Mouse (Mus musculus) hindbrain, embryonic 14.5 days (tissue): ENCODE measurements at regions not wholly inside any gene's neighbourhood (a gene's known extent, or its start where the extent isn't known, plus 50 kb on each side); places are given as distances from the start of the nearest gene placed in this dataset.

Source experiments
- ATAC-seq: fragments of 200-750 bp; cut with Nextera tagmentation; 2 replicates; pipeline ENCODE4 v1.8.0; 2017; ENCODE audit warnings: moderate number of reproducible peaks, mild to moderate bottlenecking, moderate TSS enrichment, moderate library complexity; ENCODE audit not compliant: low FRiP score
- DNase-seq: peaks from one replicate; pipeline ENCODE4 v3.0.0-alpha.2; 2015; ENCODE audit warnings: low spot score
- H3K27ac ChIP-seq: fragments of 300-500 bp; sonication (generic); 2 replicates; pipeline ENCODE4 v1.5.1; 2014; ENCODE audit warnings: mild to moderate bottlenecking, moderate library complexity
- H3K27me3 ChIP-seq: fragments of 300-500 bp; sonication (generic); 2 replicates; pipeline ENCODE4 v1.6.1; 2014; ENCODE audit warnings: mild to moderate bottlenecking, low read length, mixed read lengths; ENCODE audit not compliant: control insufficient read depth, insufficient read depth
- H3K36me3 ChIP-seq: fragments of 300-500 bp; sonication (generic); replicated peaks from 2 replicates; pipeline ENCODE4 v1.6.1; 2014; ENCODE audit not compliant: control insufficient read depth, insufficient read depth
- H3K4me1 ChIP-seq: fragments of 300-500 bp; sonication (generic); replicated peaks from 2 replicates; pipeline ENCODE4 v1.6.1; 2014; ENCODE audit warnings: antibody characterized with exemption, low read length, mixed read lengths; ENCODE audit not compliant: control insufficient read depth, insufficient read depth
- H3K4me2 ChIP-seq: fragments of 300-500 bp; sonication (generic); replicated peaks from 2 replicates; pipeline ENCODE4 v1.6.1; 2014; ENCODE audit warnings: mild to moderate bottlenecking, moderate library complexity
- H3K4me3 ChIP-seq: fragments of 300-500 bp; sonication (generic); replicated peaks from 2 replicates; pipeline ENCODE4 v1.5.1; 2014; ENCODE audit warnings: mild to moderate bottlenecking, low read length
- H3K9ac ChIP-seq: fragments of 300-500 bp; sonication (generic); 2 replicates; pipeline ENCODE4 v1.6.1; 2014
- H3K9me3 ChIP-seq: fragments of 300-500 bp; sonication (generic); 2 replicates; pipeline ENCODE4 v1.6.1; 2016; ENCODE audit warnings: low read length; ENCODE audit not compliant: control insufficient read depth
- WGBS: fragments of 180-500 bp; shearing (Covaris S2); extraction: QIAGEN DNeasy Blood & Tissue Kit; methylation state at CpG from one replicate; pipeline ENCODE4 v1.1.7; 2014; 5-methylcytosine and 5-hydroxymethylcytosine counted together

DNA sequence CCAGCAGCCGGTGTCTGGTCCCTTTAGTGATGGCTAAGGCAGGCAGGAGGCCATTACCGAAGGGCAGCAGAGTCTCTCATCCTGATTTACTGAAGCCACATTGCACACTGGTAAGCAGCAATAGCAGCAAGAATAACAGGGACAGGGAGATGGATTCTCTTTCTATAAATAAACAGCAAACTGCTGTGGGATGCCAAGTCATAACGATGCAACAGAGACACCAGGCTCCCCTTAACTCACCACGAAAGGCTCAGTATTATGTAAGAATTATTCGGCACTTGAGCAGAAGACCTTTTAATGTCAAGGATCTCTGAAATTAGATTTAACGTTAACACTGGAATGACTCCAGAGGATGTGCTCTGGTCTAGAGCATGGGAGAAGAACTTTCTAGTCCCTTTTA, 202.1 kb downstream of the Ddx10 start:
- no peaks in the 10 kb centered on the region for H3K9me3 ChIP-seq
- H3K4me1 ChIP-seq, result no peaks in the 10 kb centered on the region
- no peak overlapping the region for H3K27ac ChIP-seq
- no peaks in the 10 kb centered on the region for H3K27me3 ChIP-seq
- H3K4me3 ChIP-seq, result no peak overlapping the region
- no peak overlapping the region for H3K9ac ChIP-seq
- 79% methylated on average over 6 of the region's 6 CpGs for WGBS
- ATAC-seq (no peak), DNase-seq (no peak)
- no peaks in the 10 kb centered on the region for H3K36me3 ChIP-seq
- no peak overlapping the region for H3K4me2 ChIP-seq

DNA sequence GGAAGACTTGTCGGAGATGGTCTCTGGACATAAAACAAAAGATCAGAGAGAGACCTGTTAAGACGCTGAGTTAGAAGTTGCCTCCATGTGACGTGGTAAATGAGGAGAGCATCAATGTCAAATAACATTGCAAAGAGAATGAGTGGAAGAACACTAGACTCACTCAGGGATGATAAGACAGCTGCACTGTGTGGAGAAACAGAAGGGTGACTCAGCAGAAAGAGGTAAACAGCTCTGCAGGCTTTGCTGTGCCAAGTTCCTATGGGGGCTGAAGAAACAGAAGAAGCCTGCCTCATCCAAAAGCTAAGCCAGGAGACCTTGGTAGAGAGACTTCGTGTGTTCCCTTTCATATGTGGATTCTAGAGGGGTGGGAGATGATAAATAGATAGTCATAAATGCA, 214.1 kb downstream of the Ddx10 start:
- Histone ChIP-seq H3K9ac (no peak overlapping the region), H3K4me1 (no peaks in the 10 kb centered on the region), H3K27ac (no peak overlapping the region), H3K9me3 (no peaks in the 10 kb centered on the region), H3K27me3 (no peaks in the 10 kb centered on the region), H3K4me3 (no peak overlapping the region), H3K36me3 (no peaks in the 10 kb centered on the region), H3K4me2 (no peak overlapping the region)
- 82% methylated on average over 4 of the region's 4 CpGs for WGBS
- ATAC-seq (no peak), DNase-seq (no peak)

DNA sequence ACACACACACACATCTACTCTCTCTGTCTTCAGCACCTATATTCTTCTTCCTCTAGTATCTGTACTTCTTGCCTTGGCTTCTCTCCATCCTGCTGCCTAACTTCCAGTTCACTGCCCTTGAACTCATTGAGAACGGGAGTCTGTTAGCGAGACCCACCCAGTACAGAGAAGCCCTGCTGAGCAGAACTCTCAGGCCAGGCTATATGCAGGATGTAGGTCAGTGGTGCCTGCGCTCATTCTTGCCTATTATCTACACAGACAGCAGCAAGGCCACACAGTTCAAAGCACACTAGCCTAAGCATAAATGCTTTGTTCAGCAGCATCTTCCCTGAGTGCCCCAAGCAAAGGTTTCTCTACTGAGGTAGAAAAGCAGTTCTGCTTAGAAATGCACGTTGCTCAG, 225.8 kb downstream of the Ddx10 start:
- 73% methylated on average over 4 of the region's 4 CpGs for WGBS
- Histone ChIP-seq H3K36me3 (no peaks in the 10 kb centered on the region), H3K9me3 (no peaks in the 10 kb centered on the region), H3K4me1 (no peaks in the 10 kb centered on the region), H3K27me3 (no peaks in the 10 kb centered on the region), H3K4me2 (no peak overlapping the region), H3K27ac (no peak overlapping the region), H3K9ac (no peak overlapping the region), H3K4me3 (no peak overlapping the region)
- no peak for ATAC-seq
- no peak for DNase-seq

DNA sequence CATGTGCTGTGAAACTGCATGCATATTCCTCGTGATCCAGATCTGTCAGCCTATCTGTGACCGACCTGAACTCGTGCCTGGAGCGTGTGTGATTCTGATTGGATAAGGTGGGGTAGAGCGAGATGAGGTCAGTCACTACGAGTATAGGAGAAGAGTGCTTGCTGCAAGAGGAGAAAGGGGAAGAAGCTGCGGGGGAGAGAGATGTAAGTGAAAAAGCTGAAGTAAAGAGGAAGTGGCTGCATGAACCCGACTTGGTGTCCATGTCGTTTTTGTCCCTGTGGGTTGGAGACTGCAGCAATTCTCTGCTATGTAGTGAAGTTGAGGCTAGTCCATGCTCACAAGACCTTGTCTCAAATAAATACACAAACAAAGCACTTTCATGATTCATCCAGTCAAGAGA, 237.1 kb downstream of the Ddx10 start:
- H3K4me2 ChIP-seq, result no peak overlapping the region
- no peaks in the 10 kb centered on the region for H3K27me3 ChIP-seq
- H3K9me3 ChIP-seq, result 0 out of 2 replicates have a peak, but pooled peaks cover 4% of the 10 kb centered on the region
- no peak overlapping the region for H3K27ac ChIP-seq
- no peak overlapping the region for H3K4me3 ChIP-seq
- no peak for DNase-seq
- no peaks in the 10 kb centered on the region for H3K4me1 ChIP-seq
- H3K9ac ChIP-seq, result no peak overlapping the region
- no peaks in the 10 kb centered on the region for H3K36me3 ChIP-seq
- 92% methylated on average over 9 of the region's 9 CpGs for WGBS
- ATAC-seq, result no peak

DNA sequence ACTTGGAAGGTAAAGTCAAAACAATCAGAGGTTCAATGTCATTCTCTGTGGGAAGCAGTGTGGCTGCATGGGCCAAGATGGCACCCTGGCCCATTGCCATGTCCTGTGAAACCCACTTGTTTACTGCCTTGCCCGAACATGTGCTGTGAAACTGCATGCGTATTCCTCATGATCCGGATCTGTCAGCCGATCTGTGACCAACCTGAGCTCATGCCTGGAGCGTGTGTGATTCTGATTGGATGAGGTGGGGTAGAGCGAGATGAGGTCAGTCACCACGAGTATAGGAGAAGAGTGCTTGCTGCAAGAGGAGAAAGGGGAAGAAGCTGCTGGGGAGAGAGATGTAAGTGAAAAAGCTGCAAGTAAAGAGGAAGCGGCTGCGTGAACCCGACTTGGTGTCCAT, 240.5 kb downstream of the Ddx10 start:
- Histone ChIP-seq H3K4me1 (no peaks in the 10 kb centered on the region), H3K36me3 (no peaks in the 10 kb centered on the region), H3K27ac (no peak overlapping the region), H3K9me3 (no peaks in the 10 kb centered on the region), H3K4me2 (no peak overlapping the region), H3K27me3 (no peaks in the 10 kb centered on the region), H3K4me3 (no peak overlapping the region), H3K9ac (no peak overlapping the region)
- 94% methylated on average over 10 of the region's 10 CpGs for WGBS
- ATAC-seq (no peak), DNase-seq (no peak)

DNA sequence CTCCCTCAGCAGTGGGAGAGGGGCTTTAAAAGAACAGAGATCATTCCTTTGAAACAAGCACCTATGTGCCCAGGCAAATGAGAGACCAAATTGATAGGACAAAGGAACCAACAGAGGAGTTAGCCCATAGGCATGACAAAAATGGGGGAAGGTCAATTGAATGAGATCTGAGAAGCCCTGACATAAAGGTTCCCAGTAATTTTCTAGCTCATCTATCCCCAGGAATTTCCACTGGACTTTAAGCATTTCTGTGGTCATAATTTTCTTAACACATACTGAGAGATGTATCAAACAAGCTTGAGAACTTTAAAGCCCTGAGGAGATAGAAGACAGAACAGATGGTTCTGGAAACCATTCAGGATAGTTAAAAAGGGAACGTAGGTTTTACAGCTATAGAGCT, 241.8 kb downstream of the Ddx10 start:
- H3K27me3 ChIP-seq, result no peaks in the 10 kb centered on the region
- no peaks in the 10 kb centered on the region for H3K9me3 ChIP-seq
- H3K4me1 ChIP-seq, result no peaks in the 10 kb centered on the region
- DNase-seq (no peak), ATAC-seq (no peak)
- no peaks in the 10 kb centered on the region for H3K36me3 ChIP-seq
- H3K9ac ChIP-seq, result no peak overlapping the region
- no peak overlapping the region for H3K4me2 ChIP-seq
- no peak overlapping the region for H3K27ac ChIP-seq
- no peak overlapping the region for H3K4me3 ChIP-seq
- 80% methylated on average over 1 of the region's 1 CpGs for WGBS

DNA sequence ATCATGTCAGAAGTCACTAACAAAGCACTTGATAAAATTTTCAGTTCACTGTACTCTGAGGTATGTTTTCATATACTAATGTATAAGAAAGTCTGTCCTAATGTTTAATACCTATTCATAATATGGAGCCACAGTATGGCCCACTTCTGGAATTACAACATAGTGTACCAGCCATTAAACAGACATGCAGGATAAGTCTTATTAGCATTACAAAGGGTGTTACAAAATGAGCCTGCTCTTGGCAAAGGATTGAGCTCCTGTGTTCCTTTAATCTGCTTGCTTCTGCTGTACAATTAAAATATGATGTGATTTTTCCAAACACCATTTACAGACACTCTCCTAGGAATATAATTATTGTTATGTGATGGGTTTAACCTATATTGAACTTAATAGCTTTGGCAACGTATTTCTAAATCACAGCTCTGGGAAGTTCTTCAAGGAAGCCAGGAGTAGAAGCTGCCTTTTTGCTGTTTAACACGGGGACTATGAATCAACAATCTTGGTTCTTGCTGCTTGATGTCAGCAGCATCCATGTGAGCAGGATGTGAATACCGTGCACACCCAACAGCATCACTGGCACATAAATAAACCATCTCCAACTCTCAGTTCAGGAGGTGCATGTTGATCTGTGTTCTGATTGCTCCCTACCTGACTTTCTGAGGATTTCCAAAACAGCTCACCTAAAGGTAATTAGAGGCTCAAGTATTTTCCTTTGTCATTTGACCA, 243.4 kb downstream of the Ddx10 start:
- 57% methylated on average over 3 of the region's 3 CpGs for WGBS
- H3K36me3 ChIP-seq, result no peaks in the 10 kb centered on the region
- no peak overlapping the region for H3K4me2 ChIP-seq
- H3K9me3 ChIP-seq, result no peaks in the 10 kb centered on the region
- no peaks in the 10 kb centered on the region for H3K27me3 ChIP-seq
- H3K27ac ChIP-seq, result peak overlapping the region; percentile 54
- DNase-seq, result no peak
- H3K9ac ChIP-seq, result no peak overlapping the region
- H3K4me1 ChIP-seq, result no peaks in the 10 kb centered on the region
- ATAC-seq, result no peak
- H3K4me3 ChIP-seq, result no peak overlapping the region

DNA sequence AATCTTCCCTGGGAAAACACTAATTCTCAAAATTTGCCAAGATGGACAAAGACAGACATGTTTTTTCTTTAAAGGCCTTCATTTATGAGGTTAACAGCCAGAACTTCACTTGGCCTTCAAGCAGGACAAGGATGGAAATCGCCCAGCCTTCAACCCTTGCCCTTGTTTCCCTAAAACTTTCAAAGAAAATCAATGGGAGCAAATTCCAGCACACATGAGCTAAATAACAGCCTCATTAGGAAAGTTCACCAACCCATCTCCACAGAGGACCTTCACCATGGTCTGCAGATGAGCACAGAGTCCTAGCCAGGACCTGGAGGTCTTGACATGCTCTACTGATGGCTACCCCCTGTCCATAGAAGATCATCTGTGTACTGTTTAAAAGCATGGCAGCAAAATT, 271.8 kb downstream of the Ddx10 start:
- Histone ChIP-seq H3K27ac (no peak overlapping the region), H3K9me3 (no peaks in the 10 kb centered on the region), H3K36me3 (no peaks in the 10 kb centered on the region), H3K4me1 (no peaks in the 10 kb centered on the region), H3K4me2 (no peak overlapping the region), H3K4me3 (no peak overlapping the region), H3K27me3 (no peaks in the 10 kb centered on the region), H3K9ac (no peak overlapping the region)
- 83% methylated on average over 1 of the region's 1 CpGs for WGBS
- ATAC-seq, result no peak
- no peak for DNase-seq

DNA sequence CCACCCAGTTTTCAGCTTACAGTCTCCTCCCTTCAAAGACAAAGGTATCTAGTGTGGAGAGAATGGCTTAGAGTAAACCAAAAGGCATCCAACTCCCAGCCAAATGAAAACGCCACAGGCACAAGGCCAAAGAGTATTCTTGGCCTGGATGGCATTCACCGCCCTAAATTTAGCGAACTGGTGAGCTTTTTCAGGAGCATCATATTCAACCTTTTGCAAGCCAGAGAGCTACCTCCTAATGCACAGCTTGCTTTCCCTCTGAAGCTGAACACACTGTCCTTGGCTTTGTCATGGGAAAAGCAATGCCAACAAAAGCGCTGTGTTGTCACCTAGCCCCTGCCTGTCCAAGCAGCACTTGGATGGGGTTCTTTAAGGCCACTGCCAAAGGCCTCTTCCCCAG, 282.2 kb downstream of the Ddx10 start:
- Histone ChIP-seq H3K4me2 (no peak overlapping the region), H3K4me3 (no peak overlapping the region), H3K27ac (no peak overlapping the region), H3K9ac (no peak overlapping the region), H3K27me3 (no peaks in the 10 kb centered on the region), H3K4me1 (no peaks in the 10 kb centered on the region), H3K36me3 (no peaks in the 10 kb centered on the region), H3K9me3 (no peaks in the 10 kb centered on the region)
- no peak for ATAC-seq
- WGBS, result 93% methylated on average over 4 of the region's 4 CpGs
- DNase-seq, result no peak

DNA sequence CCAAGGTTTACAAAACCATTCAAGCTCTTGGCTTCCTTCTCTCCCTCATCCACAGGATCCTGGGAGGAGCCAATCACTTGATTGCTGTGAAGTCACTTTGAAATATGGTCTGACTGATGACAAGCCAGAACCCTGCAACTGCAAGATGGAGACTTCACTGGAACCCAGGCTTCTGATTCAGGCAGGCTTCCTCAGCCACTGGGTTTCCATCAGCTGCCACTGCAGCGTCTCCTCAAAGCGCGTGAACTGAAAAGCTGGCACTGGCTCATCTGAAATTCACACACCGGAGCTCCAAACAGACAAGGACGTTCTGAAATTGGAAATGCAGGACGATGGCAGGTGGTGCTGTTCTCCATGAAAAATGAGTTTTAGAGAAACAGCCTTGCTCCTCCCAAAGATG, 280.1 kb upstream of the AI593442 start:
- Histone ChIP-seq H3K4me2 (no peak overlapping the region), H3K9me3 (no peaks in the 10 kb centered on the region), H3K27me3 (no peaks in the 10 kb centered on the region), H3K27ac (no peak overlapping the region), H3K4me3 (no peak overlapping the region), H3K4me1 (no peaks in the 10 kb centered on the region; the same call in 1 of the 2 replicates), H3K9ac (no peak overlapping the region), H3K36me3 (no peaks in the 10 kb centered on the region)
- no peak for DNase-seq
- 72% methylated on average over 6 of the region's 6 CpGs for WGBS
- ATAC-seq, result no peak
